Mouse (Mus musculus): Measurements from ENCODE around the gene Pdcd1lg2. TPM values are rescaled to one million over a fixed set of nuclear protein-coding genes. Genes with fewer than 3 reads are reported as not detected.

Gene Pdcd1lg2
- total RNA-seq (2021), result not detected
- long read RNA-seq, experiment 1, result 0 reads
- long read RNA-seq, experiment 2, result 0 reads

DNA sequence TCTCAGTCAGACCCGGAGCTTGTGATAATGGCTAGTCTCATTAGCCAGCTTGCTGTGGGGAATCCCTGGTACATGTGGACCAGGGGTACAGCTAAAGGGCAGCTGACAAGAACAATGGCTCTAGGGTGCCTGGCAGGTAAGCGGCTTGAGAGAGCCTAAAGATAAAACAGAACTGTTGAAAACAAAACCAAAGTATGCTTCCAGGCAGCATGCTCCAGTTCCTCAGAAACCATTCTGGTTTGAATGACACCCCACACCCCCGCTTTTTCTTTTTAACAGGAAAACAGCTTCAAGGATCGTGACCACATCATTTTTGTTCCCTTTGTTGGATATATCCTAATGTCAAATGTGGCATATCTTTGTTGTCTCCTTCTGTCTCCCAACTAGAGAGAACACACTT, at the start of gene Pdcd1lg2:
Pdcd1lg2 (plus strand) TSS at position 301 of the 400 bp plus-strand sequence.
- no peak for DNase-seq (ENCODE audit: low spot score in 2 of 2)

DNA sequence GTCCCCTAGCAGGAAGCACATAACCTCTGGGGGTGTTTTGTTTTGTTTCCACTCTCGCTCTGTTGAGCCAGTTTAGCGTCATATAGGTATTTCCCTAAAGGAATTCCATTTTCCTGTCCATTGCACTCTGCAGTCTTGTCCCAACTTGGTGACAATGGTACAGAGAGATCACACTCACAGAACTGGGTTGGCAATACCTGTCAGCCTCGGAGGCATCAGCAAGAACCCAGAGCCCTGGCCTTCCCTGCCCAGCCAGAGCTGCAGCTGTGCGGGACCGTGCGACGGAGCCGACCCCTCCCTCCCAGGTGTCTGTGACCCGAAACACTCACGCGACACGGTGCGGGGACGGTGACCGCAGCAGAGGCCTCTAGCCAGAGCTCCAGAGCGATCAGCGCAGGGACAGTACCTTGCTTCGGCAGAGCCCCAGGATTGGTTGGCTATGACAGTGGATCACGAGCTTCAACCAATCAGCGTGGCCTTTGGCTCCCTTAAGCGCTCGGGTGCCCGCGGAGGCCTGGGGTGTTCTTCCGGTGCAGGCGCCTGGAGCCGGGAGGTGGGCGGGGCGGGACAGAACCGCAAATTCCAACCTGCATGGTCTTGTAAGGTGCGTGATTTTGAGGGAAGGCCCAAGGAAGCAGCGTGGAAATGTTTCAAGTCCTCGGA, 49.1 kb upstream of the Pdcd1lg2 start:
- peak; percentile 71 to 89 for DNase-seq (ENCODE audit: low spot score in 2 of 2)

DNA sequence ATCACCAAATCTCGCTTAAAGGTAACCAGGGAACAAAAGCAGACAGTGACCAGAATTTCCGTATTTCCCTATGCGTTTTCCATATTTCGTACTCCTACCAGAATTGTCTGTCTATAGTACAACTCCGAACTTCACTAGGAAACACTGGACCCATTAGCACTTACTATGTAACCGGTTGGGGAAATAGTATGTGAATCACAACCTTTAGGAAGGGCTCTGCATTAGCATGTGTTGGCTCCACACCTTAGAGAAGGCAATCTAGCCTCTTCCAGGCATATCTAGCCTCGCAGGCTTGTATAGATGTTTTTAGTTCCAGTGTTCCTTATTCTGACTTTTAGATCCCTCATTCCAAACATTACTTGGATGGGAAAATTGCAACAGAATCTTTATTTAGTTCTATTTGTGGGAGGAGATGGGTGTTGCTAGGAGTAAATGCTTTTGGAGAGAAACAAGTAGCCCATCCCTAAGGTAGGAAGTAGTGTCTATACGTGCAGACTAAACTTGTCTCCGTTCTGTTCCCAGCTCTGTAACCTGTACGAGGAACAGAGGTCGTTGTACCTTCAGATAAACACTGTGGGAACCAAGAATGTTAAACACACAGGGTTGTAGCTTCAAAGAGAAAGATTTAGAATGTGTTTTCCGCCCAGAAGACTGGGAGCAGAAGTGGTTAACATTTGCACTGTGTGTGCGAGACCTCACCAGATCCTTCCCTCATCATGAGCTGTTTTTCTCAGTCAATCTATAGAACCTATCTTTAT, 48.4 kb upstream of the Pdcd1lg2 start:
- no peak for DNase-seq (ENCODE audit: low spot score in 2 of 2)

DNA sequence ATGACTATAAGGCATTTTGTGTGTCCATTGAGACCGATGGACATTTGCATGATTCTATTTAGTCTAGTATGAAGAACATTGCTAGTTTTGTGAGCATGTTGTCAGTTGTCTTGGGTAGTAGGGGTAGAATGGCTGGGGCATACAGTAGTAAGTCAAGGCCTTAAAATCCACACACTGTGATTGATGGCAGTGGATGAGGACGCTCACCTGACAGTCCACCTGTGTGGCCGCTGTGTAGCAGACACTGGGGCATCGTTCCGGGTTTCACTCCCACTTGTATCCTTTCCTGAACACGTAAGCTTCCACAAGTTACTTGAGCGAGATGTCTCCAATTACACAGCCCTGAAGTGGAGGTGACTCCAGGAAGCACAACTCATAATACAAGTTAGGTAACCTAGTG, 47.2 kb upstream of the Pdcd1lg2 start:
- no peak for DNase-seq (ENCODE audit: low spot score in 2 of 2)

DNA sequence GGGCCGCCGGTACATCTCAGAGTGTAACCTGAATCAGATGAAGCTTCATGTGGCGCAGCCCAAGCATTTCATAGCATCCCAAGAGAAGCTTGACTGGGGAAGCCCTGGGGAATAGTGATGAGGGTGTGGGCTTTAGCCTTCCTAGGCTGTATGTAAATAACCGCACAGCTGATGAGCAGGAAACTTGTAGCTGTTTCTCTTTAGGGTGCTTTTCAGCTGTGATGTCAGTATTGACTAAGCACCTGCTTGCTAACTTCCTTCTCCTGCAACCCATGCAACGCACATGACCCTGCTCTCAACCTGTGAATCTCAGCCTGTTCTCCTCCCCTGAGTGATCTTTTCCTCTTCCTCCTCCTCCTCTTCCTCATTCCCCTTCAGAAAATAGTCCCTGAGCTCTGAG, 46.6 kb upstream of the Pdcd1lg2 start:
- DNase-seq (ENCODE audit: low spot score in 2 of 2), result no peak

DNA sequence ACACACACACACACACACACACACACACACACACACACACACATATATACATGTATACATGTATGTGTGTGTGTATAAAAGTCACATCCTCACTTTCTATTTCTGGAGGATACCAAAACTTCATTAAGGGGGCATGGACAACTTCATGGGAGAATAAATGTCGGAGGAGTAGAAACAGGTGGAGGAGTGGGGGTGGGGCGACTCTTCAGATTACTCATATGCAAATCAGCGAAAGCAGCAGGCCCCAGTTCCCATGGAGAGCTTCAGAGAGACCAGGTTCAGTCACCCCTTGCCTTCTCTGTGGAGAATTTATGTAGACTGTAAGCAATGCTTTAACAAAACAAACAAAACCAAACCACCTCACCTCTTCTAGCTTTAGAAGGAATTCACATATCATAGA, 45.6 kb upstream of the Pdcd1lg2 start:
- DNase-seq (ENCODE audit: low spot score in 2 of 2), result no peak

DNA sequence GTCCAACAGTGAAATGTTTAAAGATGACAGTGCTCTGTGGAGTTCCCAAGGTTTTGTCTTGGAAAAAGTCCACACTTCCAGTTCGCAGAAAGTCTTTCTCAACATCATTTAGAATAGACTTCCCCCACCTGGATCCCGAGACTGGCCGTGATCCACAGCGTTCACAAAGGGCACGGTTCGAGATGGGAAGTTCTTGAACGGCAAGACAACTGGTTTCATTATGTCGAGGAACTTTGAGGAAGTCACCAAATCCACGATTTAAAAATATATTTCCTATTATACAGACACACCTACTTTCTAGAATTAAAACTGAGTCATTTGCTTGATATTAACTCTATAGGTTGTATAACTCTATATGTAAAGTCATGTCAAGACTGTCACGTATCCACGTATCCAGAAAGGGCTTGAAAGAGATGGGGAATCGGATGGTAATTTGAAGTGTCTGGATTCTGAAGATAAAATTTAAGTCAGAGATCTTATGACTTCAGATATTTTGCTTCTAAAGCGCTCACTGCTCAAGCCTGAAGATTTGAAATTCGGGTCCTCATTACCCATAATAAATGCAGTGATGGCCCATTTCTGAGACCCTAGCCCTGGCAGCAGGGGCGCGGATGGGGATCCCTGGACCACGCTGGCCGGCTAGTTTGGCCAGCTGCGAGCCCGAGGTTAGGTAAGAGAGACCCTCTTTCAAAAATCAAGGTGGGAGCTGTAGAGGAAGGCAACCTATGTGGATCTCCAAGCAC, 44.3 kb upstream of the Pdcd1lg2 start:
- DNase-seq (ENCODE audit: low spot score in 2 of 2), result no peak

DNA sequence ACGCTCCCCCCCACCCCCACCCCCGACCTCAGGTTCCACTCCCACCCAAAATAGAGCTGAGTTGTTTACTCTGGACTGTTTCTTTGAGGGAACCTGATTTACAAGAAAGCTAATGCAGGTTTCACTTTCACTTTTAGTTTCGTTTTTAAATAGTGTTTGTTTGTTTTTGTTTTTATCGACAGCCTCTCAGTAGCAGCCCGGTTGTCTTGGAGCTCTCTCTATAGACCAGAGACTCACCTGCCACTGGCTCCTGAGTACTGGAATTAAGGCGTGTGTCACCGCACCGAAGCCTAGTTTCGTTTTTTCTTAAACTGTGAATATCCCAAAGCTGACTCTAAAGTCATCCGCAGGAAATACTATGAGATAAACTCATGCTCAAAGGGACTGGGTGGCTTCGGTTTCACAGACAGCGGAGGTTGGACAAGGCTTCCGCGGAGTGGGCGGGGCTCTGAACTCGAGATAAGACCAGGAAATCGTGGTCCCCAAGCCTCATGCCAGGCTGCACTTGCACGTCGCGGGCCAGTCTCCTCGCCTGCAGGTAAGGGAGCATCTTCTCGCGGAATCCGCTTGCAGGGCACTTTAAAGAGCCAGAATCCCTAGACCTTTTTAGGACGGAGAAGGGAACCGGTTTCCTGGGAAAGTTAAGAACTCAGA, 43.6 kb upstream of the Pdcd1lg2 start, which contains the start of the genes Plgrkt and Cd274:
Plgrkt (minus strand) TSS at position 422 of the 654 bp plus-strand sequence.
Cd274 (plus strand) TSS at position 487 of the 654 bp plus-strand sequence.
- DNase-seq (ENCODE audit: low spot score in 2 of 2), result peak; percentile 39 to 71

DNA sequence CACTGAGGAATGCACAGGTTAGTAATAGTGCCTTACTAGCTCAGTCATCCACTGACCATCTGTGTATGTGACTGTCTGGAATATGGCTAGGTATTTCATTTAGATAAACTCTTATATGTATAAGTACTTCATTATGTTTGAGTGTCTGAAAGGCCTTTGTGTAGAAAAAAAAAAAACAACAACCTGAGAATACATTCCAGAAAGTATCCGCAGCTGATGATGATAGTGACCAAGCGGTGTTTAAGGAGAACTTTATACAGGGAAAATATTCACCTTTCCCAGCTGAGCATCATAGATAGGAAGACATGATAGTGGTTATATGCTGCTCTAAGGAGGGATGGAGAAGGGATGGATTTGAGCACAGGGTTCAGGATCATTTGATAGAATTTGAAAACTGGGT, 42.7 kb upstream of the Pdcd1lg2 start:
- DNase-seq (ENCODE audit: low spot score in 2 of 2), result no peak

DNA sequence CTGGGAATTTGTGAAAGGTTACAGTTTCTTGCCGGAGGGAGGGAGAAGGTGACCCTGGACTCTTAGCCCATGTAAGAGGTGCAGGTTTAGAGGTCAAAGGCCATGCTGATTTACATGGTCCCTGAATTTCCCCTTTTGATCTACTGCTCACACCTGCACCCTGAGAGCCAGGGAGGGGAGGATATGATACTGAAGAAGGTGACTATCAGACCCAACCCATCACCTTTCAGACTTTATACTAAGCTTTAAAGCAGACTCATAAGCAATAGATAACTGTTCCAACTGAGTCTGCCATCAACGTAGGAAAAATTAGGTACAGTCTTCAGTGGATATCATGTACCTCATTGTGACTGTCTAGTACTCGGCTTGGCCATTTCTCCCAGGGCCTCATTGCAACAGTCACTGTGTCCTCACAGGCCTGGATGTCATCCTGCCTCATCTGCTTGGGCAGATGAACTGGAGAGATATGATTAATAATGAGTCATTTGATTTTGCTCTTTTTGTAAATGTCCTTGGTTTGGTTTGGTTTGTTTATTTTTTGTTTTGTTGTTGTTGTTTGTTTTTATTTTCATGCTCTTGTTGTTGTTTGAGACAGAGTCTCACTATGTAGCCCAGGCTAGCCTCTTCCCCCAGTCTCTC, 41.9 kb upstream of the Pdcd1lg2 start:
- DNase-seq (ENCODE audit: low spot score in 2 of 2), result no peak

DNA sequence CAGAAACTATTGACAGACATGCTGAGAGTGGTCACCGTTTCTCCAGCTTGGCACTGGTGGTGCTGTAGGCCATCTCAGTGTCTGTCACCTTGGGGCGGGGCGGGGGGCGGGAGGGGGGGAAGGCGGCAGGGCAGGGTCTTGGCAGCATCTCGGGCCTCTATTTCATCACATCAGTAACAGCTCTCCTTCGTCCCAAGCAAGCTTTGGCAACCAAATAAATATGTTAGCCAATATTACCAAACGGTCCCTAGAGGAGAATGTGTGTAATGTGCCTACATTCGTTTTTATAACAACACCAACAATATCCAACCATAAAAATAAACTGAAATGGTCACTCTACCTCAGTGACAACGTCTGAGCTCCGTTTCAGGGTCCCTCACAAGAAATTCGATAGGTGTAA, 40.6 kb upstream of the Pdcd1lg2 start:
- no peak for DNase-seq (ENCODE audit: low spot score in 2 of 2)

DNA sequence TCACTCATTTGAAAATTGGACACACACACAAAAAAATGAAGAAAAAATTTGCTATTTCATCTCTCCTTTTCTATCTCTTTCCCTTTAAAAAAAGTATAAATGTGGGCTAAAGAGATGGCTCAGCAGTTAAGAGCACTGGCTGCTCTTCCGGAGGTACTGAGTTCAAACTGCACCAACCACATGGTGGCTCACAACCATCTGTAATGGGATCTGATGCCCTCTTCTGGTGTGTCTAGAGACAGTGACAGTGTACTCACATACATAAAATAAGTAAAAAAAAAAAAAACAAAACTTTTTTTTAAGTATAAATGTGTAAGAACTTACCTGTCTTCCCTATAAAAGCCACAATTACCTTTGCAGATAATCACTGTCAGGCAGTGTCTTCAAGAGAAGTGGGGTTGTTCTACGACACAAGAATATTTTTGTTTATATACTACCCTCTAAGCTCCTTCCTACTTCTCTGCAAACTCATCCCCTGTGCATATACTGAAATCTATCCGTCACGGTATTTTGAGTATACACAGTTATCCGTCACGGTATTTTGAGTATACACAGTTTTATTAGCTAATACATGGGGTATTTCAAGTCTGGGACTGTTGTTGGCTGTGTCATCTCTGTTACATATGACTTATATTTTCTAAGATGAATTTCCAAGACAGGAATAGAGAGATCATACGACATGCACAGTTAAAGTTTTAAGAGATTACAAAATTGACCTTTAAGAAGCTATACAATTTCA, 40.0 kb upstream of the Pdcd1lg2 start:
- DNase-seq (ENCODE audit: low spot score in 2 of 2), result no peak

DNA sequence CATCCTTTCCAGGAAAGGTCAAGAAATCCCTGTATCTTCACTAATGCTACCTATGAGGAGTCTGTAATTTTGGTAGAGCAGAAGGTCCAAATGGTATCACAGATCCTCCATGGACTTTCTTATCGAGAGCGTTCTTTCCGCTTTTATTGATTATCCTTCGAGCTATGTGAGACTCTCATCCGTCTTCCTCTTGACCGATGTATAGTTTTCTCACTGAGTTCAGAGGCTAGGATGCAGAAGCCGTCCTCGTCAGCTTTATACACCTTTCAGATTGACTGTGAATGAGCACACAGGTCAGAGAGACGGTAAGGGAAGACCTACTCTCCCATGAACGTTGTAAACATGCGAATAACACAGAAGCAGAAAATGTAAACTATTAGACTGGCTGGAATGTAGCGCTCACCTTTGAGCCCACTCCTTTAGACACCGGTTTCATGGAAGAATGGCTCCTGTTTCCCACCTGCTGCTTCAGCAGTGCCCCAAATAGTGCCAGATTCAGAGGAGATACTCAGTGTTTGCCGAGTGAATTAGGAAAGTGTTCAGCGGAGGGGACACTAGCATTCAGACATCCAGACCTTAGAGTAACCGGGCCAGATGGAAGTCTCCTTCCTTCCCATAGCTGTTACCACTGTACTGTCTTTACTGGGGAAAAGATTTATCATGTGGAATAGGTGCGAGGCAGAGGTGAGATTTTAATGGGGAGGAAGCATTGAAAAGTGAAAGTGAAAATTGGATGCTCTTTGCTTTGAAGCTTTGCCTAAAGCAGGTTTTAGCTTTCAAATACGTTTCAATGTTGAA, 39.2 kb upstream of the Pdcd1lg2 start:
- DNase-seq (ENCODE audit: low spot score in 2 of 2), result no peak

DNA sequence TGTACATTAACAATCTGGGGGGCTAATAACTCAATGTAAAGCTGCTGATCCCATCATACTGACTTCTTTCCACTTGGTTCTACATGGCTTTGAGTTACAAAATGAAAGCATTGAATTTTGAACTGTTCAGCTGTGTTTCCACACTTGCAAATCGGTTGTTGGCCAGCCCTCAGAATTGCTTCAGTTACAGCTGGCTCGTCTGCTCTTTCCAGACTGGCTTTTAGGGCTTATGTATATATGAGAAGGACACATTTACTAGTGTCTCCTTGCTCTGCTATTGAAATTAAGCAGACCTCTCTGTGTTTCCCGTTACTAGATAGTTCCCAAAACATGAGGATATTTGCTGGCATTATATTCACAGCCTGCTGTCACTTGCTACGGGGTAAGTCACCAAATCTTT, 38.6 kb upstream of the Pdcd1lg2 start:
- DNase-seq (ENCODE audit: low spot score in 2 of 2), result peak in 1 of 2 experiments; percentile 38

DNA sequence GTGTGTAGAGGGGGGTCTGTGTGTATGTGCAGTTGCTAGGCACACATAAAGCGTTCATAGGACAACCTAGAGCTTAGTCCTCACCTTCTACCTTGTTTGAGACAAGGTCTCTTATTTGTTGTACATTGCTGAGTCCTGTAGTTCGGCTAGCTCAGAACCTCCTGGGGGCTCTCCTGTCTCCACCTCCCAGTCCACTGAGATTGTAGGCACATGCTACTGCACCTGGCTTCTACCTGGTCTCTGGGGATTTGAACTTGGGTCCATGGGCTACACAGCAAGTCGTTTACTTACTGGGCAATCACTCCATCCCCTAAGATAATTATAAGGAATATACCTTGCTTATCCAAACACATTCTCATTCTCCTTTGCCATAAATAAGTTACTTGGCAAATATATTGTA, 38.1 kb upstream of the Pdcd1lg2 start:
- no peak for DNase-seq (ENCODE audit: low spot score in 2 of 2)

DNA sequence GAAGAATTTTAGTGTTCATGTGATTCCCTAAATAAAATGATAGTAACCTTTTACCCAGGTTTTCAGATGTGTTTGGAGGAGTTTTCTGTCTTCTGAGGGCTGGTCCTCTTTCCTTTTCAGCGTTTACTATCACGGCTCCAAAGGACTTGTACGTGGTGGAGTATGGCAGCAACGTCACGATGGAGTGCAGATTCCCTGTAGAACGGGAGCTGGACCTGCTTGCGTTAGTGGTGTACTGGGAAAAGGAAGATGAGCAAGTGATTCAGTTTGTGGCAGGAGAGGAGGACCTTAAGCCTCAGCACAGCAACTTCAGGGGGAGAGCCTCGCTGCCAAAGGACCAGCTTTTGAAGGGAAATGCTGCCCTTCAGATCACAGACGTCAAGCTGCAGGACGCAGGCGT, 37.3 kb upstream of the Pdcd1lg2 start:
- DNase-seq (ENCODE audit: low spot score in 2 of 2), result no peak

DNA sequence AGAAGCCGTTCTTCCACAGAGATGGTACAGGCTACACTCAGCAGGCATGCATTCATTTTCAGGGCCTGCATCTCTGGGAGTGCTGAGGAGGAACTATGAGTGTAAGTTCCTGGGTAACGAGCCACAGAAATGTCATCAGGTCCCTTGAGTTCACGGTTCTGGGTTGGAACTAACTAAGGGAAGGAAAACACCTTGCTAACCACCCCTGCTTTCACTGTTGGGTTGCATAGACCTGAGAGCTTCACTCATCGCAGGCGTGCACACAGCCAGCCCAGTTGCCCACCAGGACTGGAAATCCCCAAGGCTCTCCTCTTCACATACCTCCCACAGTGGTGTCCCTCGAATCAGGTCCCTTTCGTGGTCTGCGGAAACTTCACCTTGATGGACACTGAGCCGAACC, 35.8 kb upstream of the Pdcd1lg2 start:
- DNase-seq (ENCODE audit: low spot score in 2 of 2), result no peak

DNA sequence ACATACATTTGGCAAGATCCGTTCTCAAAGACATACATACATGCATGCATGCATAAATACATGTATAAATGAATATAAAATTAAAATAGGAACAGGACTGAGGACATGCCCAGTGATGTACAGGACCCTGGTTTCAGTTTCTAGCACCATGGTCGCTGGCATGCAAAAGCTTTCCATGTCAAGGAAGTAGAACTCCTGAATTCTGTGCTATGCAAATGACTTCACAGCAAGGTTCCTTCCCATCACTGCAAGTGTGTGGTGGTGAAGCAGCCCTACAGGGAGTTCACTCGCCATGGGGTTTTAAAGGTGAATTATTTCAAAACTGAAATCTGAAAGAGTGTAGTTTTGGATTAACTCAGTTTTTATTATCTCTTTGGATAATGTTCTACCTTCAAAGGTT, 34.3 kb upstream of the Pdcd1lg2 start:
- no peak for DNase-seq (ENCODE audit: low spot score in 2 of 2)

DNA sequence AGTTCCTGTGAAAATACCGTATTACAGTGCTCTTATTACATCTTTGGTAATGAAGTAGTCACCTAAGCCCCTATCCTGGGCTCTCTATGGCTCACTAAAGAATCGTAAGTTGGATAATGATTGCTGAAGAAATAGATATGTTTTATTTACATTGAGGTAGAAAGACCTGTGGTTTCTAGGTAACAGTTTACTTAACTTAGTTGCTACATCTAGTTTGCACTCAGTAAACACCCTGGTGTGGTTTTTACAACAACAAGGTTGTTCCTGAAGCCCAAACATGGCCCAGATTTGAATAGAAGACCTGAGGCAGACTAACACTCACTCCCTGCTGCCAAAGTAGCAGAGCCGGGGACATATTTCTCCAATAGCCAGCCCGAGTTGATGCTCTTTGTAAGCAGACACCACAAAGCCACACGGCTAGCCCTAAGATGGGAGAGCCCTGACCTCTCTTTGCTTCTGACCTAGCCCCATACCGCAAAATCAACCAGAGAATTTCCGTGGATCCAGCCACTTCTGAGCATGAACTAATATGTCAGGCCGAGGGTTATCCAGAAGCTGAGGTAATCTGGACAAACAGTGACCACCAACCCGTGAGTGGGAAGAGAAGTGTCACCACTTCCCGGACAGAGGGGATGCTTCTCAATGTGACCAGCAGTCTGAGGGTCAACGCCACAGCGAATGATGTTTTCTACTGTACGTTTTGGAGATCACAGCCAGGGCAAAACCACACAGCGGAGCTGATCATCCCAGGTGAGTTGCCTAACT, 30.7 kb upstream of the Pdcd1lg2 start:
- no peak for DNase-seq (ENCODE audit: low spot score in 2 of 2)

All from gastrocnemius, postnatal 4 days (tissue).